Mouse (Mus musculus): Measurements from ENCODE around the gene Selenot. TPM values are rescaled to one million over a fixed set of nuclear protein-coding genes. Genes with fewer than 3 reads are reported as not detected.

Gene Selenot
- polyA plus RNA-seq, 1 experiment from 2014 or later: 15.1 TPM

- DNase-seq (ENCODE audit: low spot score) (peak; percentile 21), ATAC-seq (peak; percentile 70)
- TF ChIP-seq CTCF (IDR thresholded peaks at IDR 0.05): no peak
- no peak for TF ChIP-seq EP300 (IDR thresholded peaks at IDR 0.05)
- Histone ChIP-seq H3K9ac (replicated peaks; ENCODE audit: low read depth) (0 out of 2 replicates have a peak within 1 kb of the TSS, but pooled peaks have one; percentile 23), H3K4me1 (ENCODE audit: insufficient read depth, low read depth, low read length) (no peaks in the 10 kb centered on the region), H3K9me3 (ENCODE audit: low read length) (no peaks in the 10 kb centered on the region), H3K4me2 (replicated peaks; ENCODE audit: low read depth, low read length) (peak within 1 kb of the TSS; percentile 89), H3K27ac (ENCODE audit: low read length) (no peak within 1 kb of the TSS), H3K27me3 (replicated peaks; ENCODE audit: insufficient read depth, low read length) (no peaks in the 10 kb centered on the region), H3K36me3 (ENCODE audit: insufficient read depth, low read length) (no peaks in the 10 kb centered on the region), H3K4me3 (ENCODE audit: low read depth, low read length) (peak within 1 kb of the TSS; percentile 41)
- under 1% methylated on average over 34 of the region's 34 CpGs for WGBS
Observed at GRCm38 (mm10) chr3:58636406-58637295, 60.2 kb downstream of the Selenot start, which contains the start of gene Erich6. Gene Erich6 (minus strand): TSS chr3:58637207.

Other genes starting within 250 kb of the Selenot start
- 8.9 and 10.5 TPM in 2 replicates for gene Tsc22d2, start 161.9 kb upstream of the Selenot start, polyA plus RNA-seq (2015; fragmentation: Nextera tagmentation; extraction: Ambion mirVana)
- 25.7 and 28.7 TPM in 2 replicates for gene Eif2a, start 50.8 kb upstream of the Selenot start, polyA plus RNA-seq (2015; fragmentation: Nextera tagmentation; extraction: Ambion mirVana)
- 117 and 126 TPM in 2 replicates for gene Serp1, start 50.7 kb upstream of the Selenot start, polyA plus RNA-seq (2015; fragmentation: Nextera tagmentation; extraction: Ambion mirVana)
- 0.06 TPM in 1 of 2 replicates, not detected in the other for gene Erich6, start 60.6 kb downstream of the Selenot start, polyA plus RNA-seq (2015; fragmentation: Nextera tagmentation; extraction: Ambion mirVana)
- 3.9 and 4.1 TPM in 2 replicates for gene Siah2, start 115.8 kb downstream of the Selenot start, polyA plus RNA-seq (2015; fragmentation: Nextera tagmentation; extraction: Ambion mirVana)
- not detected in 2 replicates for gene Mindy4b-ps, start 245.7 kb downstream of the Selenot start, polyA plus RNA-seq (2015; fragmentation: Nextera tagmentation; extraction: Ambion mirVana)